Mouse (Mus musculus): ENCODE data around the gene Cacna1d. TPM values are rescaled to one million over a fixed set of nuclear protein-coding genes. Genes with fewer than 3 reads are reported as not detected.

The Cacna1d gene
- total RNA-seq (2021): 10 to 100 TPM; 50.9 to 52.4 TPM
- long read RNA-seq, partial matches to known transcripts: 0 of 4 reads
- long read RNA-seq, other reads (novel, unspliced or antisense): 3 of 4 reads

- no peak for DNase-seq (ENCODE audit: low spot score in 2 of 2)
These were observed at the start of gene Cacna1d for GRCm38 (mm10) chr14:30491342-30491741. Cacna1d (minus strand) TSS chr14:30491455.

- DNase-seq (ENCODE audit: low spot score in 2 of 2): no peak
These were observed 42.7 kb upstream of the Cacna1d start for GRCm38 (mm10) chr14:30533780-30534450.

GRCm38 (mm10) chr14:30531896-30532295, 40.6 kb upstream of the Cacna1d start:
- DNase-seq (ENCODE audit: low spot score in 2 of 2): no peak

- DNase-seq (ENCODE audit: low spot score in 2 of 2): no peak
These were observed 40.2 kb upstream of the Cacna1d start for GRCm38 (mm10) chr14:30531431-30531830.

GRCm38 (mm10) chr14:30530726-30531269, 39.5 kb upstream of the Cacna1d start:
- DNase-seq (ENCODE audit: low spot score in 2 of 2): peak in 1 of 2 experiments; percentile 16

GRCm38 (mm10) chr14:30529454-30529853, 38.2 kb upstream of the Cacna1d start:
- no peak for DNase-seq (ENCODE audit: low spot score in 2 of 2)

- DNase-seq (ENCODE audit: low spot score in 2 of 2): no peak
These were observed 37.7 kb upstream of the Cacna1d start for GRCm38 (mm10) chr14:30528961-30529360.

GRCm38 (mm10) chr14:30528392-30528791, 37.1 kb upstream of the Cacna1d start:
- DNase-seq (ENCODE audit: low spot score in 2 of 2): no peak

- DNase-seq (ENCODE audit: low spot score in 2 of 2): no peak
These were observed 32.1 kb upstream of the Cacna1d start for GRCm38 (mm10) chr14:30523356-30523755.

GRCm38 (mm10) chr14:30519323-30519722, 28.1 kb upstream of the Cacna1d start:
- no peak for DNase-seq (ENCODE audit: low spot score in 2 of 2)

GRCm38 (mm10) chr14:30515931-30516723, 24.9 kb upstream of the Cacna1d start:
- DNase-seq (ENCODE audit: low spot score in 2 of 2): peak; percentile 22 to 39

- no peak for DNase-seq (ENCODE audit: low spot score in 2 of 2)
These were observed 21.6 kb upstream of the Cacna1d start for GRCm38 (mm10) chr14:30512896-30513295.

GRCm38 (mm10) chr14:30510214-30510763, 19.0 kb upstream of the Cacna1d start:
- DNase-seq (ENCODE audit: low spot score in 2 of 2): no peak

- DNase-seq (ENCODE audit: low spot score in 2 of 2): no peak
These were observed 13.7 kb upstream of the Cacna1d start for GRCm38 (mm10) chr14:30504990-30505389.

GRCm38 (mm10) chr14:30498202-30498601, 6.9 kb upstream of the Cacna1d start:
- DNase-seq (ENCODE audit: low spot score in 2 of 2): no peak

- DNase-seq (ENCODE audit: low spot score in 2 of 2): no peak
These were observed 3.7 kb upstream of the Cacna1d start for GRCm38 (mm10) chr14:30494998-30495397.

- no peak for DNase-seq (ENCODE audit: low spot score in 2 of 2)
These were observed 2.0 kb upstream of the Cacna1d start for GRCm38 (mm10) chr14:30493276-30493675.

GRCm38 (mm10) chr14:30479361-30479948, 11.8 kb downstream of the Cacna1d start, which contains the start of gene Dcp1a:
Dcp1a (plus strand) TSS chr14:30479535.
- DNase-seq (ENCODE audit: low spot score in 2 of 2): peak; percentile 97 to 98

- no peak for DNase-seq (ENCODE audit: low spot score in 2 of 2)
These were observed 16.8 kb downstream of the Cacna1d start for GRCm38 (mm10) chr14:30474416-30474815.

GRCm38 (mm10) chr14:30473605-30474004, 17.6 kb downstream of the Cacna1d start:
- no peak for DNase-seq (ENCODE audit: low spot score in 2 of 2)

- no peak for DNase-seq (ENCODE audit: low spot score in 2 of 2)
These were observed 27.9 kb downstream of the Cacna1d start for GRCm38 (mm10) chr14:30463312-30463711.

All from layer of hippocampus, postnatal 10 days (tissue).